Mouse (Mus musculus): Measurements from ENCODE around the gene Adgrf3.

Gene Adgrf3

GRCm38 (mm10) chr5:30202221-30202620 lies 3.3 kb downstream of the Adgrf3 start:
- no peak for DNase-seq (ENCODE audit: low spot score in 2 of 2)

GRCm38 (mm10) chr5:30201521-30201920 lies 4.0 kb downstream of the Adgrf3 start:
- DNase-seq (ENCODE audit: low spot score in 2 of 2), result no peak

- no peak for DNase-seq (ENCODE audit: low spot score in 2 of 2)
These were observed 7.3 kb downstream of the Adgrf3 start for GRCm38 (mm10) chr5:30198257-30198656.

- no peak for DNase-seq (ENCODE audit: low spot score in 2 of 2)
These were observed 10.2 kb downstream of the Adgrf3 start for GRCm38 (mm10) chr5:30195340-30195739.

GRCm38 (mm10) chr5:30192452-30192851 lies 13.1 kb downstream of the Adgrf3 start:
- DNase-seq (ENCODE audit: low spot score in 2 of 2), result no peak

GRCm38 (mm10) chr5:30187687-30188485 lies 17.6 kb downstream of the Adgrf3 start:
- DNase-seq (ENCODE audit: low spot score in 2 of 2), result no peak

- no peak for DNase-seq (ENCODE audit: low spot score in 2 of 2)
These were observed 29.7 kb downstream of the Adgrf3 start for GRCm38 (mm10) chr5:30175811-30176210.

GRCm38 (mm10) chr5:30172931-30173692 lies 32.4 kb downstream of the Adgrf3 start:
- peak; percentile 20 to 38 for DNase-seq (ENCODE audit: low spot score in 2 of 2)

- no peak for DNase-seq (ENCODE audit: low spot score in 2 of 2)
These were observed 33.4 kb downstream of the Adgrf3 start for GRCm38 (mm10) chr5:30172115-30172514.

GRCm38 (mm10) chr5:30170303-30170940 lies 35.1 kb downstream of the Adgrf3 start:
- no peak for DNase-seq (ENCODE audit: low spot score in 2 of 2)

- no peak for DNase-seq (ENCODE audit: low spot score in 2 of 2)
These were observed 40.1 kb downstream of the Adgrf3 start for GRCm38 (mm10) chr5:30165234-30165946.

GRCm38 (mm10) chr5:30162339-30162738 lies 43.2 kb downstream of the Adgrf3 start:
- no peak for DNase-seq (ENCODE audit: low spot score in 2 of 2)

GRCm38 (mm10) chr5:30161836-30162235 lies 43.7 kb downstream of the Adgrf3 start:
- no peak for DNase-seq (ENCODE audit: low spot score in 2 of 2)

- no peak for DNase-seq (ENCODE audit: low spot score in 2 of 2)
These were observed 45.9 kb downstream of the Adgrf3 start for GRCm38 (mm10) chr5:30159601-30160000.

- no peak for DNase-seq (ENCODE audit: low spot score in 2 of 2)
These were observed 49.5 kb downstream of the Adgrf3 start for GRCm38 (mm10) chr5:30155821-30156629.

- DNase-seq (ENCODE audit: low spot score in 2 of 2), result no peak
These were observed 50.1 kb downstream of the Adgrf3 start for GRCm38 (mm10) chr5:30155395-30155792.

- peak; percentile 93 to 95 for DNase-seq (ENCODE audit: low spot score in 2 of 2)
These were observed 50.8 kb downstream of the Adgrf3 start, which contains the start of the genes Hadha and Hadhb for GRCm38 (mm10) chr5:30154474-30155394. Gene Hadha (minus strand): TSS chr5:30155162. Gene Hadhb (plus strand): TSS chr5:30155248.

- DNase-seq (ENCODE audit: low spot score in 2 of 2), result no peak
These were observed 51.5 kb downstream of the Adgrf3 start for GRCm38 (mm10) chr5:30154013-30154412.

- DNase-seq (ENCODE audit: low spot score in 2 of 2), result no peak
These were observed 52.3 kb downstream of the Adgrf3 start for GRCm38 (mm10) chr5:30153222-30153621.

GRCm38 (mm10) chr5:30152413-30152812 lies 53.1 kb downstream of the Adgrf3 start:
- DNase-seq (ENCODE audit: low spot score in 2 of 2), result no peak

Data from urinary bladder, postnatal 36 days (tissue).